Mouse (Mus musculus) liver, embryonic 14.5 days (tissue): Measurements from ENCODE around the gene Numb. TPM values are rescaled to one million over a fixed set of nuclear protein-coding genes. Genes with fewer than 3 reads are reported as not detected.

ENCODE experiments used
- ATAC-seq: fragments of 200-750 bp; cut with Nextera tagmentation; 2 replicates; pipeline ENCODE4 v1.8.0; 2017; ENCODE audit warnings: moderate number of reproducible peaks, mild to moderate bottlenecking, moderate library complexity; ENCODE audit not compliant: insufficient read depth
- DNase-seq, 3 experiments: peaks; one replicate each; pipeline ENCODE4 v3.0.0-alpha.2; 2012 to 2013; ENCODE audit warnings: low read depth in 3 of 3, low spot score in 3 of 3
- H3K27ac ChIP-seq: fragments of 300-500 bp; sonication (generic); 2 replicates; pipeline ENCODE4 v1.5.1; 2014; ENCODE audit warnings: moderate library complexity, mild to moderate bottlenecking, control low read depth, inconsistent platforms
- H3K27me3 ChIP-seq: fragments of 300-500 bp; sonication (generic); 2 replicates; pipeline ENCODE4 v1.6.1; 2014; ENCODE audit warnings: mild to moderate bottlenecking, low read length, moderate library complexity; ENCODE audit not compliant: control insufficient read depth, insufficient read depth
- H3K36me3 ChIP-seq: fragments of 300-500 bp; sonication (generic); replicated peaks from 2 replicates; pipeline ENCODE4 v1.6.1; 2014; ENCODE audit warnings: low read depth; ENCODE audit not compliant: control insufficient read depth, insufficient read depth
- H3K4me1 ChIP-seq, 2 experiments: fragments of 200-500 bp in 1 of 2; fragments of 300-500 bp in 1 of 2; sonication (generic) in 1 of 2; replicated peaks; 2 replicates each; pipeline ENCODE4 v1.6.1; 2012 to 2014; ENCODE audit warnings: antibody characterized with exemption in 1 of 2, inconsistent platforms in 1 of 2, low read length in 1 of 2; ENCODE audit not compliant: control insufficient read depth in 2 of 2, insufficient read depth in 2 of 2
- H3K4me2 ChIP-seq: fragments of 300-500 bp; sonication (generic); 2 replicates; pipeline ENCODE4 v1.6.1; 2014; ENCODE audit warnings: low read depth, mild to moderate bottlenecking, control low read depth, moderate library complexity
- H3K4me3 ChIP-seq, 2 experiments: fragments of 200-500 bp in 1 of 2; fragments of 300-500 bp in 1 of 2; sonication (generic) in 1 of 2; 2 replicates each; pipeline ENCODE4 v1.5.1; 2012 to 2014; ENCODE audit warnings: low read depth in 2 of 2, low read length in 2 of 2, mild to moderate bottlenecking in 2 of 2, control low read depth in 1 of 2, inconsistent platforms in 1 of 2, moderate library complexity in 1 of 2; ENCODE audit not compliant: insufficient read depth in 1 of 2
- H3K9ac ChIP-seq: fragments of 300-500 bp; sonication (generic); replicated peaks from 2 replicates; pipeline ENCODE4 v1.6.1; 2014; ENCODE audit warnings: mild to moderate bottlenecking, control low read depth, moderate library complexity
- H3K9me3 ChIP-seq: fragments of 300-500 bp; sonication (generic); 2 replicates; pipeline ENCODE4 v1.6.1; 2016; ENCODE audit warnings: low read length, mixed read lengths; ENCODE audit not compliant: control insufficient read depth
- CTCF ChIP-seq: IDR thresholded peaks from 2 replicates; pipeline ENCODE4 v1.5.1; 2016; ENCODE audit warnings: antibody characterized with exemption, low read depth, control low read depth
- EP300 ChIP-seq: IDR thresholded peaks from 2 replicates; pipeline ENCODE4 v1.6.1; 2016; ENCODE audit warnings: antibody characterized with exemption, low read depth
- WGBS: fragments of 180-500 bp; shearing (Covaris S2); extraction: QIAGEN DNeasy Blood & Tissue Kit; methylation state at CpG from one replicate; pipeline ENCODE4 v1.1.7; 2014; ENCODE audit not compliant: insufficient replicate concordance; 5-methylcytosine and 5-hydroxymethylcytosine counted together
- polyA plus RNA-seq, 2 experiments: library from polyadenylated mRNA; depleted of rRNA in 1 of 2; stranded (reverse) in 1 of 2; unstranded in 1 of 2; fragments of >200 nt; fragmentation: Nextera tagmentation in 1 of 2; extraction: Ambion mirVana in 1 of 2; gene quantifications; 2 replicates each; pipeline versions ENCODE4 v1.2.1 to v1.2.3; 2012 to 2014

The Numb gene
- polyA plus RNA-seq, 2 experiments: 9.7 to 13.1 TPM

- TF ChIP-seq EP300 (no peak), CTCF (no peak)
- H3K36me3 ChIP-seq: no peaks in the 10 kb centered on the region; the same call in none of the 2 replicates
- H3K27me3 ChIP-seq: no peaks in the 10 kb centered on the region
- no peak overlapping the region for H3K27ac ChIP-seq
- peaks cover 0 to 2% of the 10 kb centered on the region in 2 experiments; a peak in 1 of 4 replicates for H3K4me1 ChIP-seq
- no peaks in the 10 kb centered on the region for H3K9me3 ChIP-seq
- WGBS: 39% methylated on average over 3 of the region's 3 CpGs
- H3K9ac ChIP-seq: no peak overlapping the region
- H3K4me3 ChIP-seq: no peak overlapping the region
- DNase-seq: peak; percentile 9 to 29 (median 26)
- ATAC-seq: no peak; the same call in 1 of the 2 replicates
- H3K4me2 ChIP-seq: no peak overlapping the region
These were observed 91.3 kb downstream of the Numb start for GRCm38 (mm10) chr12:83830424-83830823.

GRCm38 (mm10) chr12:83816616-83817015, 105.1 kb downstream of the Numb start:
- no peak for TF ChIP-seq EP300
- no peak for TF ChIP-seq CTCF
- WGBS: 63% methylated on average over 1 of the region's 1 CpGs
- H3K4me1 ChIP-seq: 0 out of 4 replicates have a peak, but pooled peaks cover 0 to 1% of the 10 kb centered on the region in 2 experiments
- H3K9ac ChIP-seq: no peak overlapping the region
- no peaks in the 10 kb centered on the region for H3K36me3 ChIP-seq
- H3K27ac ChIP-seq: no peak overlapping the region
- H3K9me3 ChIP-seq: no peaks in the 10 kb centered on the region
- DNase-seq (no peak), ATAC-seq (no peak)
- H3K4me2 ChIP-seq: no peak overlapping the region
- no peaks in the 10 kb centered on the region for H3K27me3 ChIP-seq
- no peak overlapping the region for H3K4me3 ChIP-seq

- H3K36me3 ChIP-seq: peaks cover 6% of the 10 kb centered on the region
- no peak overlapping the region for H3K4me3 ChIP-seq
- DNase-seq (no peak), ATAC-seq (no peak)
- no peaks in the 10 kb centered on the region for H3K27me3 ChIP-seq
- TF ChIP-seq CTCF (no peak), EP300 (no peak)
- H3K4me2 ChIP-seq: no peak overlapping the region
- WGBS: 53% methylated on average over 3 of the region's 3 CpGs
- H3K4me1 ChIP-seq: 0 out of 4 replicates have a peak, but pooled peaks cover 0 to 1% of the 10 kb centered on the region in 2 experiments
- H3K27ac ChIP-seq: no peak overlapping the region
- no peaks in the 10 kb centered on the region for H3K9me3 ChIP-seq
- no peak overlapping the region for H3K9ac ChIP-seq
These were observed 109.8 kb downstream of the Numb start for GRCm38 (mm10) chr12:83811901-83812300.

- Histone ChIP-seq H3K36me3 (peaks cover 36% of the 10 kb centered on the region), H3K9ac (no peak overlapping the region), H3K4me2 (no peak overlapping the region), H3K4me3 (no peak overlapping the region), H3K9me3 (no peaks in the 10 kb centered on the region), H3K27ac (no peak overlapping the region), H3K27me3 (no peaks in the 10 kb centered on the region), H3K4me1 (no peaks in the 10 kb centered on the region)
- no peak for DNase-seq
- WGBS: 85% methylated on average over 7 of the region's 7 CpGs
- no peak for TF ChIP-seq EP300
- no peak for ATAC-seq
These were observed 118.1 kb downstream of the Numb start for GRCm38 (mm10) chr12:83803641-83804040.

- 82% methylated on average over 9 of the region's 9 CpGs for WGBS
- Histone ChIP-seq H3K9ac (no peak overlapping the region), H3K4me2 (no peak overlapping the region), H3K27ac (no peak overlapping the region), H3K9me3 (no peaks in the 10 kb centered on the region), H3K4me1 (no peaks in the 10 kb centered on the region), H3K4me3 (no peak overlapping the region), H3K36me3 (peaks cover 21% of the 10 kb centered on the region), H3K27me3 (no peaks in the 10 kb centered on the region)
- no peak for TF ChIP-seq CTCF
- no peak for DNase-seq
- ATAC-seq: no peak
These were observed 120.8 kb downstream of the Numb start for GRCm38 (mm10) chr12:83800943-83801342.
